Mouse (Mus musculus): ENCODE measurements around the gene Prkcz. TPM values are rescaled to one million over a fixed set of nuclear protein-coding genes. Genes with fewer than 3 reads are reported as not detected.

The Prkcz gene
- total and polyA plus RNA-seq, 2 experiments from 2014 or later: 104 to 106 TPM

DNA sequence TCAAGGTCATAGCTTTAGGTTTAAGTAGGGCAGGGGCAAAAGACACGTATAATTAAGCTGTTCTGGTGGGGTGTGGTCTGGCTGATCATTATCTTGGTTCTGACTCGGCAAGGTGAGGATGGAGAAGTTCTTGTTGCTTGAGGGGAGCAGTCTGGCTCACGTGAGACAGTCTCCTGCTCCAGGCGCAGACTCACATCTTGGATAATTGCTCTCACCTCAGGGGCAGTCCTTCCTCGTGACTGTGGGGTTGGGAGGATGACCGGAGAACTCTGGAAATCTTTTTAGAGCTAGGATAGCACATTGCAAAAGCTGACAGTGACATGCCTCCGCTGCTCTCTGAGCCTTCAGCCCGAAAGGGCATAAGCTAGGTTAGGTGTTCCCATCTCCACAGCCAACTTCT lies 36.6 kb downstream of the Prkcz start:
- Histone ChIP-seq H3K9me3 (ENCODE audit: low read length) (no peaks in the 10 kb centered on the region), H3K27me3 (ENCODE audit: insufficient read depth, low read length) (no peaks in the 10 kb centered on the region), H3K4me3 (ENCODE audit: low read depth, low read length) (no peak overlapping the region), H3K9ac (replicated peaks; ENCODE audit: low read length, poor library complexity, severe bottlenecking) (no peak overlapping the region), H3K27ac (ENCODE audit: low read depth, low read length) (no peak overlapping the region), H3K4me2 (ENCODE audit: low read depth, low read length, poor library complexity, severe bottlenecking) (no peak overlapping the region), H3K36me3 (ENCODE audit: insufficient read depth, low read length) (no peaks in the 10 kb centered on the region), H3K4me1 (ENCODE audit: insufficient read depth, low read length) (peaks cover 4% of the 10 kb centered on the region; the same call in 1 of the 2 replicates)
- no peak for DNase-seq (ENCODE audit: low spot score)
- TF ChIP-seq CTCF (IDR thresholded peaks at IDR 0.05): no peak
- 79% methylated on average over 8 of the region's 8 CpGs for WGBS
- ATAC-seq (ENCODE audit: low FRiP score): no peak

DNA sequence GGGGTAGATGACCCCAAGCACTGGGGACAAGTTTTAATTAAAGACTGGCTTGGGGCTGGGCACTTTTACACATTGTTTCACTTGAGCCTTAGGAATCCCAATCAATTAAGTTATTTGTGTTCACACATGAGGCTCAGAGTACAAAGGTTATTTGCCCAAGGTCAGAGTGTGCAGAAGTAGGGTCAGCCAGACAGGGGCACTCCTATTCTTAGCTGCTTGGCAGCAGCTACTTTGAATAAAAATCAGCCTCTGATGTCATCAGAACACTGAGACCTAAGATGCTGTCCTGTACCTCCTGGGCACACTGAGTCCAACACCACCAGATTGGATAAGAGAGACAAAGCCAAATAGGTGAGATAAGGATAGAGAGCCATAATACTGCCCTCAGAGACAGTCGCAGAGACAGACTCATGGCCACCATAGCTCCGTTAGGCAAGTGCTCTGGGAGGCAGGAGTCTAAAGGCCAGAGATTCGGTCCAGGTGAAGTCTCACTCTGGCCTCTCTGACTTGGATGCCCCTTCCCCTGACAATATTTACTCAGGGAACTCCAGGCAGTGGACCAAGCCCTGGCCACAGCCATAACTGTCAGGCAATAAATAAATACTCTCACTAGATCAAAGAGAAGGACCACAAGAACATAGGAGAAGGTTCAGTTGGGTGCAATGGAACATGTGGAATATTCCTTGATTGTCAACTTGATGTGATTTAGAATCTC lies 37.9 kb downstream of the Prkcz start:
- Histone ChIP-seq H3K4me2 (ENCODE audit: low read depth, low read length, poor library complexity, severe bottlenecking) (no peak overlapping the region), H3K4me1 (ENCODE audit: insufficient read depth, low read length) (peaks cover 4% of the 10 kb centered on the region; the same call in 1 of the 2 replicates), H3K36me3 (ENCODE audit: insufficient read depth, low read length) (no peaks in the 10 kb centered on the region), H3K4me3 (ENCODE audit: low read depth, low read length) (no peak overlapping the region), H3K9ac (replicated peaks; ENCODE audit: low read length, poor library complexity, severe bottlenecking) (no peak overlapping the region), H3K9me3 (ENCODE audit: low read length) (no peaks in the 10 kb centered on the region), H3K27me3 (ENCODE audit: insufficient read depth, low read length) (no peaks in the 10 kb centered on the region), H3K27ac (ENCODE audit: low read depth, low read length) (no peak overlapping the region)
- TF ChIP-seq CTCF (IDR thresholded peaks at IDR 0.05): no peak
- DNase-seq (ENCODE audit: low spot score) (no peak), ATAC-seq (ENCODE audit: low FRiP score) (no peak)
- 87% methylated on average over 3 of the region's 3 CpGs for WGBS

DNA sequence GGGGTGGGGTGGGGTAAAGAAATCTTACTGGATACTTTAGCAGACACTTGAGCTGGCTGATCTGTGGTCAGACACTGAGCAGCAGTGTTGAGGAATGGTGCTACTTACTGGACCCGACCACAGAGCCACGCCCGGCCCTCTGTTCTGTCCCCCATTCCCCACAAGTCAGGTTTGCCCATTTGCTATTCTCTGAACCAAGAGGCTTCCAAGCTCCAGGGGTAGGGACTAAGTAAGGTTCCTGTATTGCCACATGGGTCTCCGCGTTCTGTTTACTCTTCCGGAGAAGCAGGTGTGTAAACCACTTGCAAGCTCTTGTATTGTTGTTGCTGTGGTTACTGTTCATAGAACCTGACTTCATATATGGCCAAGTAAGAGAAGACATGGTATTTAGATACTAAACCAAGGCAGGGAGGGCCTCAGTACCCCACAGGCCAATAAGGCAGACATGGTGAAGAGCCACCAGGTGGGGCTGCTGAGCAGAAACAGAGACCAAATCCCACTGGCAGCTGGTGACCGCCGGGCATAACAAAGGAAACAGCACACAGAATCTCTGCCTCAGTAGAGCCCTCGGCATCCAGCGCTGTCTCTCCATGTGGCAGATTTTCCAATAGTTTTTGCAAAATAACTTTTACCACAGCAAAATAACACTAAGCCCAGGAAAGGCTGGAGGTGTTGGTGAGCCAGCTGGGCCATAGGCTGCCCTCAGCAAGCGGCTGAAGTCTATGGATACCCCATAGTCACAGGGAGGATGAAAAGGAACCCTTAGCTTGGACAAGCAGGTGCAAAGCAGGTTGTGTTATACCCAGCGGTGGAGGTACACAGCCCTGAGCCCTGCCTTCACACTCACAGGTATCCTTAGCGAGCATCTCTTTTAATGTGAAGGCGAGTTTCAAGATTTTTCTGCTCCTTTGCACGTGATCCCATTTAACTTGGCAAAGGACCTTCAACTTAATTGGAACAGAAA lies 40.6 kb downstream of the Prkcz start:
- TF ChIP-seq CTCF (IDR thresholded peaks at IDR 0.05): peak; percentile 88
- peak overlapping the region; percentile 59 for H3K27ac ChIP-seq (ENCODE audit: low read depth, low read length)
- H3K4me1 ChIP-seq (ENCODE audit: insufficient read depth, low read length): peaks cover 4% of the 10 kb centered on the region; the same call in 1 of the 2 replicates
- 0 out of 2 replicates have a peak overlapping the region, but pooled peaks have one; percentile 9 for H3K4me2 ChIP-seq (ENCODE audit: low read depth, low read length, poor library complexity, severe bottlenecking)
- ATAC-seq (ENCODE audit: low FRiP score) (peak; percentile 59; the same call in 1 of the 2 replicates), DNase-seq (ENCODE audit: low spot score) (peak; percentile 85)
- no peak overlapping the region for H3K4me3 ChIP-seq (ENCODE audit: low read depth, low read length)
- H3K9me3 ChIP-seq (ENCODE audit: low read length): no peaks in the 10 kb centered on the region
- WGBS: 55% methylated on average over 15 of the region's 15 CpGs
- H3K36me3 ChIP-seq (ENCODE audit: insufficient read depth, low read length): no peaks in the 10 kb centered on the region
- no peaks in the 10 kb centered on the region for H3K27me3 ChIP-seq (ENCODE audit: insufficient read depth, low read length)
- H3K9ac ChIP-seq (replicated peaks; ENCODE audit: low read length, poor library complexity, severe bottlenecking): 0 out of 2 replicates have a peak overlapping the region, but pooled peaks have one; percentile 24

DNA sequence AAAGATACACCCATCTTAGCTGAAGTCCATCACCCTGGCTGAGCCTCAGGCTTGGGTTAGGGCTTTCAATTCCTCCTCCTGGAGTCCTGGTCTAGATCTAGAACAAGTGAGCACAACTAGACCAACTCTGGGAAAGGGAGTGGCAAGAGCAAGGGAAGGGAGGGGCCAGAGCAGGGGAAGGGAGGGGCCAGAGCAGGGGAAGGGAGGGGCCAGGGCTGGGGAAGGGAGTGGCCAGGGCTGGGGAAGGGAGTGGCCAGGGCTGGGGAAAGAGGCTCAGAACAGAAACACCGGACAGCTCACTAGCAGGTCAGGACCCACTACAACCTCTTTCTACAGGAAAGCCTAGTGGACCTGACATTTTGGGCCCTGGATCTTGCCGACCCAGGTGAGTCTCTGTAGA lies 42.9 kb downstream of the Prkcz start:
- H3K27ac ChIP-seq (ENCODE audit: low read depth, low read length): no peak overlapping the region
- no peak overlapping the region for H3K4me2 ChIP-seq (ENCODE audit: low read depth, low read length, poor library complexity, severe bottlenecking)
- DNase-seq (ENCODE audit: low spot score) (no peak), ATAC-seq (ENCODE audit: low FRiP score) (no peak)
- no peak for TF ChIP-seq CTCF (IDR thresholded peaks at IDR 0.05)
- no peaks in the 10 kb centered on the region for H3K9me3 ChIP-seq (ENCODE audit: low read length)
- H3K9ac ChIP-seq (replicated peaks; ENCODE audit: low read length, poor library complexity, severe bottlenecking): no peak overlapping the region
- peaks cover 4% of the 10 kb centered on the region; the same call in 1 of the 2 replicates for H3K4me1 ChIP-seq (ENCODE audit: insufficient read depth, low read length)
- no peak overlapping the region for H3K4me3 ChIP-seq (ENCODE audit: low read depth, low read length)
- H3K36me3 ChIP-seq (ENCODE audit: insufficient read depth, low read length): no peaks in the 10 kb centered on the region
- no peaks in the 10 kb centered on the region for H3K27me3 ChIP-seq (ENCODE audit: insufficient read depth, low read length)
- WGBS: 39% methylated on average over 2 of the region's 2 CpGs

DNA sequence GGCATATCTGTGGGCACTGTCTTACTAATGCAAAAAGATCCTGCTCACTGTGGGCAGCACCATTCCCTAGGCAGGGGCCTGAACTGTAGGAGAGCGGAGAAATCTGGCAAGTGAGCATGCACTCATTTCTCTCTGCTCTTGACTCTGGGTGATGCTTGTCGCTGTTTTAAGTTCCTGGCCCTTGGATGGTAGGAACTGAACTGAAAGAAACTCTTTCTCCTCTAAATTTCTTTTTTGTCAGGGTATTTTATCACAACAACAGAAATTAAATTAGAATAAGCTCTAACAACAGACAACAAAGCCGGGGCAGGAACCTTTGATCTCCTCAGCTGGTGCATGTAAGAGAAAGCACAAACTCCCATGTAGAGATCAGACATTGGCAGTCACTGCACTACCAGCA lies 46.1 kb downstream of the Prkcz start:
- no peak for TF ChIP-seq CTCF (IDR thresholded peaks at IDR 0.05)

More for the DNA sequence above, 46.1 kb downstream of the Prkcz start:
- Histone ChIP-seq H3K9me3 (ENCODE audit: low read length) (no peaks in the 10 kb centered on the region), H3K27me3 (ENCODE audit: insufficient read depth, low read length) (no peaks in the 10 kb centered on the region), H3K4me3 (ENCODE audit: low read depth, low read length) (no peak overlapping the region), H3K4me2 (ENCODE audit: low read depth, low read length, poor library complexity, severe bottlenecking) (no peak overlapping the region), H3K4me1 (ENCODE audit: insufficient read depth, low read length) (no peaks in the 10 kb centered on the region), H3K27ac (ENCODE audit: low read depth, low read length) (no peak overlapping the region), H3K9ac (replicated peaks; ENCODE audit: low read length, poor library complexity, severe bottlenecking) (no peak overlapping the region), H3K36me3 (ENCODE audit: insufficient read depth, low read length) (no peaks in the 10 kb centered on the region)
- ATAC-seq (ENCODE audit: low FRiP score): no peak
- 85% methylated on average over 3 of the region's 3 CpGs for WGBS
- DNase-seq (ENCODE audit: low spot score): no peak

Data from midbrain, postnatal 0 days (tissue).